In the genomic region with DNA sequence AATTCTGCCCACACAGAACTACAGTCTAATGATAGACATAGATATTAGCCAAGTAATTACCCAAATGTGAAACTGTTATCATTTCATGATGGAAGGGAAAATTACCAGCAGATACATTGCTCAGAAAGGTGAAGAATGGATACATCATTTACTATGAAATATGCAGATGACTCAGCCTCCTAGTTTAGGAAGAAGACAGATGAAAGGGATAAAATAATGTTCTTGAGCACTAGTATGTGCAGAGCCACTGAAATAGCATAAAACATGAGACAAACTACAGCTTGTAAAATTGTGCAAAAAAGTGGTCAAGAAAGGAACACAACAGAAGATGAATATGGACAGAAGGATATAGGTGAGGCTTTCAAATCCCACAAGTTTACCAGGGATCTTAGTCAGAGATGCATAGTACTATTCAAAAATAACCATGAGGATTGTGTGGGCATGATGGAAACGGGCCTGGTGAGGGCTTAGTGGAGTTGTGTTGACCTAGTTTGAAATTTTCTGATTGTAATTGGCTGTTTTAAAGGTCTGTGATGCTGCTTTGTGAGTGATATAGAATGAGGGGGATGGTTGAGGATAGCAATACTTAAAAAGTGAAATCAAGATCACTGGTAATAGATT, we compare ENCODE assay signal across 8 mouse cellular contexts.
"Had no signal": no experiment of that assay in that cellular context is flagged by ENCODE, and none has a peak within 500 bp of the region (broad histone marks: within the 10 kb centered on the region; RNA-seq: fewer than 3 reads in every experiment).

No protein-coding gene starts in this region.

- DNase-seq: liver, embryonic 13.5 days; liver, postnatal 0 days; lung, adult 2 months; lung, postnatal 14 days; lung, postnatal 36 days; thymus, adult 18-20 months; thymus, postnatal 14 days; thymus, postnatal 36 days had no signal
